Comparison of ENCODE assay signal across 17 mouse cellular contexts in genomic region chr15:61517265-61517664, GRCm38 (mm10).
DNase-seq lines count a peak whose midpoint lies in the region; ATAC-seq and TF ChIP-seq lines count a peak whose summit lies in the region.
"Had no signal": no experiment of that assay in that cellular context is flagged by ENCODE, and none has a peak within 500 bp of the region (broad histone marks: within the 10 kb centered on the region; RNA-seq: fewer than 3 reads in every experiment).

No protein-coding gene starts in this region.

- TF ChIP-seq POLR2A in liver, adult 2 months (IDR thresholded peaks at IDR 0.05; ENCODE audit: extremely low read depth, insufficient read depth, low read length): no peak
- no peak for TF ChIP-seq POLR2A in kidney, adult 2 months (IDR thresholded peaks at IDR 0.05; ENCODE audit: low read depth, low read length)

- no peak for TF ChIP-seq CTCF in liver, adult 2 months (IDR thresholded peaks at IDR 0.05; ENCODE audit: low read depth, low read length)
- TF ChIP-seq CTCF in kidney, adult 2 months (conservative IDR thresholded peaks at IDR 0.05; ENCODE audit: insufficient read depth, insufficient read length, low read depth, low read length): no peak

- ATAC-seq in liver, embryonic 11.5 days (replicated peaks; ENCODE audit: low FRiP score): no peak; the same call in 1 of the 2 replicates
- no peak for ATAC-seq in midbrain, embryonic 16.5 days
- ATAC-seq: hindbrain, embryonic 16.5 days; intestine, postnatal 0 days had no signal

- H3K4me2 ChIP-seq in liver, embryonic 11.5 days: no peak overlapping the region
- H3K4me2 ChIP-seq in midbrain, embryonic 16.5 days (ENCODE audit: low read length): no peak overlapping the region
- H3K4me2 ChIP-seq: embryonic facial prominence, embryonic 13.5 days; heart, embryonic 12.5 days; limb, embryonic 15.5 days had no signal

- H3K27me3 ChIP-seq in liver, adult 2 months (ENCODE audit: control insufficient read depth, insufficient read depth, low read length): no peaks in the 10 kb centered on the region
- H3K27me3 ChIP-seq in liver, embryonic 11.5 days (replicated peaks; ENCODE audit: control insufficient read depth, insufficient read depth, low read length): no peaks in the 10 kb centered on the region
- H3K27me3 ChIP-seq in kidney, adult 2 months (replicated peaks; ENCODE audit: control insufficient read depth, insufficient read depth, low read length): no peaks in the 10 kb centered on the region
- H3K27me3 ChIP-seq in midbrain, embryonic 16.5 days (ENCODE audit: control insufficient read depth, insufficient read depth, low read depth, low read length): no peaks in the 10 kb centered on the region
- H3K27me3 ChIP-seq: embryonic facial prominence, embryonic 13.5 days; heart, embryonic 12.5 days; limb, embryonic 15.5 days; megakaryocyte, embryonic 14.5 days had no signal

- WGBS in liver, adult 2 months: 55% methylated on average over 1 of the region's 1 CpGs
- WGBS in liver, embryonic 11.5 days: 39% methylated on average over 1 of the region's 1 CpGs
- 38% methylated on average over 1 of the region's 1 CpGs for WGBS in kidney, adult 2 months
- 81% methylated on average over 1 of the region's 1 CpGs for WGBS in midbrain, embryonic 16.5 days

- H3K4me3 ChIP-seq in liver, adult 2 months (ENCODE audit: insufficient read depth, low read depth, low read length): no peak overlapping the region
- no peak overlapping the region for H3K4me3 ChIP-seq in liver, embryonic 11.5 days (ENCODE audit: low read depth, low read length)
- no peak overlapping the region for H3K4me3 ChIP-seq in kidney, adult 2 months (ENCODE audit: insufficient read depth, low read depth, low read length)
- no peak overlapping the region for H3K4me3 ChIP-seq in midbrain, embryonic 16.5 days (ENCODE audit: low read depth, low read length)
- H3K4me3 ChIP-seq: embryonic facial prominence, embryonic 13.5 days; heart, embryonic 12.5 days; limb, embryonic 15.5 days; megakaryocyte, embryonic 14.5 days had no signal

- H3K4me1 ChIP-seq in liver, adult 2 months (ENCODE audit: control insufficient read depth, insufficient read depth, low read length): no peaks in the 10 kb centered on the region
- H3K4me1 ChIP-seq in liver, embryonic 11.5 days (replicated peaks; ENCODE audit: control insufficient read depth, insufficient read depth, low read length): no peaks in the 10 kb centered on the region
- no peaks in the 10 kb centered on the region for H3K4me1 ChIP-seq in kidney, adult 2 months (ENCODE audit: control insufficient read depth, insufficient read depth, low read length)
- no peaks in the 10 kb centered on the region for H3K4me1 ChIP-seq in midbrain, embryonic 16.5 days (ENCODE audit: control insufficient read depth, insufficient read depth, low read length)
- H3K4me1 ChIP-seq: heart, embryonic 12.5 days; limb, embryonic 15.5 days; megakaryocyte, embryonic 14.5 days had no signal

- no peak overlapping the region for H3K9ac ChIP-seq in liver, adult 2 months (ENCODE audit: low read depth, low read length)
- no peak overlapping the region for H3K9ac ChIP-seq in liver, embryonic 11.5 days (ENCODE audit: low read depth, low read length)
- H3K9ac ChIP-seq in midbrain, embryonic 16.5 days (ENCODE audit: low read depth, low read length): no peak overlapping the region
- H3K9ac ChIP-seq: embryonic facial prominence, embryonic 13.5 days; heart, embryonic 12.5 days; limb, embryonic 15.5 days had no signal

- no peaks in the 10 kb centered on the region for H3K79me2 ChIP-seq in liver, adult 2 months (ENCODE audit: control insufficient read depth, insufficient read depth, low read length)

- peak; percentile 4 for DNase-seq in liver, adult 2 months (ENCODE audit: extremely low read depth, low read depth, low spot score)
- DNase-seq in liver, embryonic 11.5 days (ENCODE audit: low spot score): no peak
- peak; percentile 9 for DNase-seq in adrenal gland, postnatal 14 days
- peak; percentile 55 for DNase-seq in kidney, adult 2 months
- peak; percentile 34 for DNase-seq in kidney, postnatal 14 days
- DNase-seq in layer of hippocampus, adult 11-12 months (ENCODE audit: low spot score): no peak
- no peak for DNase-seq in embryo, embryonic 10.5 days (ENCODE audit: low spot score)
- DNase-seq: cerebellum, adult 2 months; gastrocnemius, postnatal 14 days; heart, postnatal 4 days had no signal

- no peak overlapping the region for H3K27ac ChIP-seq in liver, adult 2 months (replicated peaks; ENCODE audit: insufficient read depth, low read depth, low read length)
- no peak overlapping the region for H3K27ac ChIP-seq in liver, embryonic 11.5 days (ENCODE audit: low read depth, low read length)
- H3K27ac ChIP-seq in kidney, adult 2 months (ENCODE audit: insufficient read depth, low read depth, low read length): no peak overlapping the region; the same call in 1 of the 2 replicates
- H3K27ac ChIP-seq in midbrain, embryonic 16.5 days (ENCODE audit: low read length): no peak overlapping the region
- H3K27ac ChIP-seq: embryonic facial prominence, embryonic 13.5 days; limb, embryonic 15.5 days had no signal

- H3K9me3 ChIP-seq in liver, embryonic 11.5 days (ENCODE audit: control insufficient read depth, low read length): no peaks in the 10 kb centered on the region
- no peaks in the 10 kb centered on the region for H3K9me3 ChIP-seq in midbrain, embryonic 16.5 days (replicated peaks; ENCODE audit: control insufficient read depth, low read length, poor library complexity, severe bottlenecking)
- H3K9me3 ChIP-seq: embryonic facial prominence, embryonic 13.5 days; heart, embryonic 12.5 days; limb, embryonic 15.5 days; megakaryocyte, embryonic 14.5 days had no signal

- no peaks in the 10 kb centered on the region for H3K36me3 ChIP-seq in liver, adult 2 months (ENCODE audit: control insufficient read depth, insufficient read depth, low read length)
- no peaks in the 10 kb centered on the region for H3K36me3 ChIP-seq in liver, embryonic 11.5 days (ENCODE audit: control insufficient read depth, insufficient read depth, low read length)
- no peaks in the 10 kb centered on the region for H3K36me3 ChIP-seq in kidney, adult 2 months (ENCODE audit: control insufficient read depth, insufficient read depth, low read length)
- H3K36me3 ChIP-seq in midbrain, embryonic 16.5 days (ENCODE audit: control insufficient read depth, insufficient read depth, low read length): no peaks in the 10 kb centered on the region
- H3K36me3 ChIP-seq: embryonic facial prominence, embryonic 13.5 days; heart, embryonic 12.5 days; limb, embryonic 15.5 days had no signal

Comparison
In these comparisons a context has a peak if more than half of its experiments do, and no peak if none do; other contexts are left out.
1. DNase-seq: peak in liver, adult 2 months (single experiment), adrenal gland, postnatal 14 days (single experiment), kidney, adult 2 months (single experiment) and kidney, postnatal 14 days (single experiment); none in liver, embryonic 11.5 days (single experiment), layer of hippocampus, adult 11-12 months (single experiment) and embryo, embryonic 10.5 days (single experiment).